Mouse (Mus musculus) intestine, postnatal 0 days (tissue): ENCODE results near the gene Gipr. TPM values are rescaled to one million over a fixed set of nuclear protein-coding genes. Genes with fewer than 3 reads are reported as not detected.

Experiments
- ATAC-seq: fragments of 200-750 bp; cut with Nextera tagmentation; 2 replicates; pipeline ENCODE4 v1.8.0; 2017; ENCODE audit warnings: mild to moderate bottlenecking, moderate TSS enrichment, moderate library complexity
- H3K27ac ChIP-seq: fragments of 300-500 bp; sonication (generic); 2 replicates; pipeline ENCODE4 v1.5.1; 2014; ENCODE audit warnings: mild to moderate bottlenecking, low read depth, low read length, moderate library complexity
- H3K27me3 ChIP-seq: fragments of 300-500 bp; sonication (generic); replicated peaks from 2 replicates; pipeline ENCODE4 v1.6.1; 2014; ENCODE audit warnings: low read length, mixed read lengths; ENCODE audit not compliant: control insufficient read depth, insufficient read depth
- H3K36me3 ChIP-seq: fragments of 300-500 bp; sonication (generic); 2 replicates; pipeline ENCODE4 v1.6.1; 2014; ENCODE audit warnings: mild to moderate bottlenecking, moderate library complexity; ENCODE audit not compliant: control insufficient read depth, insufficient read depth
- H3K4me1 ChIP-seq: fragments of 300-500 bp; sonication (generic); replicated peaks from 2 replicates; pipeline ENCODE4 v1.6.1; 2014; ENCODE audit warnings: antibody characterized with exemption, low read length, mixed read lengths; ENCODE audit not compliant: control insufficient read depth, insufficient read depth
- H3K4me2 ChIP-seq: fragments of 300-500 bp; sonication (generic); replicated peaks from 2 replicates; pipeline ENCODE4 v1.6.1; 2014; ENCODE audit warnings: low read depth, mild to moderate bottlenecking, moderate library complexity
- H3K4me3 ChIP-seq: fragments of 300-500 bp; sonication (generic); 2 replicates; pipeline ENCODE4 v1.5.1; 2014; ENCODE audit warnings: low read depth, low read length
- H3K9ac ChIP-seq: fragments of 300-500 bp; sonication (generic); 2 replicates; pipeline ENCODE4 v1.6.1; 2014; ENCODE audit warnings: mild to moderate bottlenecking, low read depth, low read length
- H3K9me3 ChIP-seq: fragments of 300-500 bp; sonication (generic); 2 replicates; pipeline ENCODE4 v1.6.1; 2016; ENCODE audit warnings: mixed run types; ENCODE audit not compliant: control insufficient read depth
- CTCF ChIP-seq: sonication (generic); IDR thresholded peaks from 2 replicates; pipeline ENCODE4 v1.5.1; 2016; ENCODE audit warnings: low read depth, mild to moderate bottlenecking, control low read depth, antibody characterized with exemption, moderate library complexity
- WGBS: fragments of 180-500 bp; shearing (Covaris S2); extraction: QIAGEN DNeasy Blood & Tissue Kit; methylation state at CpG from one replicate; pipeline ENCODE4 v1.1.7; 2014; 5-methylcytosine and 5-hydroxymethylcytosine counted together
- polyA plus RNA-seq: library from polyadenylated mRNA; unstranded; fragments of >200 nt; fragmentation: Nextera tagmentation; extraction: Ambion mirVana; gene quantifications from 2 replicates; pipeline ENCODE4 v1.2.1, GENCODE M21; 2015

Gipr gene
- polyA plus RNA-seq: 0.48 and 0.67 TPM in 2 replicates

DNA sequence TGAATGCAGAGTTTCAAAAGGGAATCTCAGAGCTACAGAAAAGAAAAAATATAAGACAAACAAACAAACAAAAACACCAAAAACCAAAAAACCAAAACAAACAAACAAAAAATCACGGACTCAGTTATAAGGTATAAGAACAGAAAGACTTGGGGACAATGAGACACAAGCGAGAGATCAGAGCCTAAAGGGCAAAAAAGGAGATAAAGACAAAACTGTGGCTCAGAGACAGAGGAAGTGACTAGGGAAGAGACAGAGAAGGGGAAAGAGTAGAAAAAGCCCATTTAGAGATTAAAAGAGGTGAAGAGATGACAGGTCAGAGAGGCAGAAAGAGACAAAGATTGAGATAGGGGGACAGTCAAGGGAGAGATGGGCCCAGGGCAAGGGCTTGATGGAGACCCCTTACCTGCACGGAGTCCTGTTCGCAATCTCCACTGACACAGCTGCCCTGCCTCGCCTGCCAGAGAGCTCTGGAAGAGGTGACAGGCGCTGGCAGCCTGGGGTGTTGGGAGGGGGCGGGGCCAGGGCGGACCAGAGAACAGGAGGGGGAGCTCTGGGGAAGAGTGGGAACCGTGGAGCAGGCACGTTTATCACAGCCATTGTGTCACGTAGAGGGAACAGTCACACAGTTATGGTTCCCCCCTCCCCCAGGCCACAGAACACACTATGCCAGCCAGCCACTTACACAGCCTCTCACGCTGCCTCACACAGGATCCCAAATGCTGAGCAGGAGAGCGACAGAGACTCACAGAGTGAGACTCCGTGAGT lies at the start of gene Gipr:
TSS of gene Gipr (minus strand) at position 472 of the 768 bp plus-strand sequence.
- WGBS: 9% methylated on average over 14 of the region's 14 CpGs
- H3K4me1 ChIP-seq: peaks cover 14% of the 10 kb centered on the region

DNA sequence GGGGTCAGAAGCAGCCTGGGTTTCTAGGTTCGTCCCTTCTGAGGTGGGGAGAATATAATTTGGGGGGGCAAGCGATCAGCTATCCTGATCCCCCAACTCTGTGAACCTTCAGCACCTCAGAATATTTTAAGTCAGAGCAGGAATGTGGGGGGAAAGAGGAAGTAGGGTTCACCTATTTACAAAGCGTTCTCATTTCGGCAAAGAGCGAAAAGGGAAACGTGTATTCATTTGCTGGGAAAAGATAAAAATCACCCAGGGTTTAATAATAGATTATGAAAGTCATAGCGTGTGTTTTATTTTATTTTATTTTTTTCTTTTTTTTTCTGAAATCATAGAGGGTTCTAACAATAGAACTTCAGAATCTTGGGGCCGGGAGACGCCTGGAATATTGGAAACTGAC lies 49.0 kb upstream of the Gipr start:
- no peak for ATAC-seq
- no peaks in the 10 kb centered on the region for H3K9me3 ChIP-seq
- H3K27me3 ChIP-seq: 0 out of 2 replicates have a peak, but pooled peaks cover 7% of the 10 kb centered on the region
- no peak overlapping the region for H3K27ac ChIP-seq
- 61% methylated on average over 9 of the region's 9 CpGs for WGBS
- H3K36me3 ChIP-seq: no peaks in the 10 kb centered on the region
- no peak overlapping the region; the same call in 1 of the 2 replicates for H3K9ac ChIP-seq
- no peak for TF ChIP-seq CTCF
- no peaks in the 10 kb centered on the region for H3K4me1 ChIP-seq
- no peak overlapping the region for H3K4me3 ChIP-seq
- no peak overlapping the region; the same call in 1 of the 2 replicates for H3K4me2 ChIP-seq

More for the DNA sequence above, at the start of gene Gipr:
- Histone ChIP-seq H3K9me3 (no peaks in the 10 kb centered on the region), H3K27ac (no peak within 1 kb of the TSS), H3K9ac (no peak within 1 kb of the TSS), H3K36me3 (no peaks in the 10 kb centered on the region), H3K4me2 (peak within 1 kb of the TSS; percentile 13; the same call in 1 of the 2 replicates), H3K27me3 (no peaks in the 10 kb centered on the region; the same call in 1 of the 2 replicates), H3K4me3 (no peak within 1 kb of the TSS)
- ATAC-seq: no peak
- TF ChIP-seq CTCF: no peak

GRCm38 (mm10) chr7:19214369-19214768 lies 48.4 kb upstream of the Gipr start:
- Histone ChIP-seq H3K27me3 (0 out of 2 replicates have a peak, but pooled peaks cover 7% of the 10 kb centered on the region), H3K4me2 (no peak overlapping the region; the same call in 1 of the 2 replicates), H3K27ac (no peak overlapping the region), H3K4me1 (no peaks in the 10 kb centered on the region), H3K9ac (no peak overlapping the region; the same call in 1 of the 2 replicates), H3K4me3 (no peak overlapping the region), H3K9me3 (no peaks in the 10 kb centered on the region), H3K36me3 (no peaks in the 10 kb centered on the region)
- 70% methylated on average over 7 of the region's 7 CpGs for WGBS
- no peak for ATAC-seq
- TF ChIP-seq CTCF: no peak

DNA sequence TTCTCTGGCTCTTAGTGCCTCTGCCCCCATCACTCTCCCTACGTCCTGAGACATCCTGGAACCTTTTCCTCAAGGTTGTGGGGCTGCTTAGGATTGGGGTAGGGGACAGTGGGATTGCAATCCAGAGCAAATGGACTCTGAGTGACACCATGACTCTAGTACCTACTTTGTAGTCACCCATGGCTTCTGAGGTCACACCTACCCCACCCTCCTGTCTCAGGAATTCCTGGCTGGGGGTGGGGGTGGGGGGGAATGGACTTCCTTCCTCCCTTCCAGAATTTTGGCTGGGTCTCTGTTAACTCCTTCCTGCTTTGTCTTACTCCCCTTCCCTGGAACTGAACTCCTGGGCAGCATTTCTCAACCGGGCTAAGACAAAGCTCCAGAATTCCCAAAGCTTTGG lies 47.5 kb upstream of the Gipr start:
- no peak for TF ChIP-seq CTCF
- Histone ChIP-seq H3K9me3 (no peaks in the 10 kb centered on the region), H3K27me3 (0 out of 2 replicates have a peak, but pooled peaks cover 7% of the 10 kb centered on the region), H3K4me1 (no peaks in the 10 kb centered on the region), H3K9ac (no peak overlapping the region), H3K36me3 (no peaks in the 10 kb centered on the region), H3K4me2 (0 out of 2 replicates have a peak overlapping the region, but pooled peaks have one; percentile 81), H3K4me3 (no peak overlapping the region), H3K27ac (no peak overlapping the region)
- no peak for ATAC-seq
- WGBS: 74% methylated on average over 2 of the region's 2 CpGs

DNA sequence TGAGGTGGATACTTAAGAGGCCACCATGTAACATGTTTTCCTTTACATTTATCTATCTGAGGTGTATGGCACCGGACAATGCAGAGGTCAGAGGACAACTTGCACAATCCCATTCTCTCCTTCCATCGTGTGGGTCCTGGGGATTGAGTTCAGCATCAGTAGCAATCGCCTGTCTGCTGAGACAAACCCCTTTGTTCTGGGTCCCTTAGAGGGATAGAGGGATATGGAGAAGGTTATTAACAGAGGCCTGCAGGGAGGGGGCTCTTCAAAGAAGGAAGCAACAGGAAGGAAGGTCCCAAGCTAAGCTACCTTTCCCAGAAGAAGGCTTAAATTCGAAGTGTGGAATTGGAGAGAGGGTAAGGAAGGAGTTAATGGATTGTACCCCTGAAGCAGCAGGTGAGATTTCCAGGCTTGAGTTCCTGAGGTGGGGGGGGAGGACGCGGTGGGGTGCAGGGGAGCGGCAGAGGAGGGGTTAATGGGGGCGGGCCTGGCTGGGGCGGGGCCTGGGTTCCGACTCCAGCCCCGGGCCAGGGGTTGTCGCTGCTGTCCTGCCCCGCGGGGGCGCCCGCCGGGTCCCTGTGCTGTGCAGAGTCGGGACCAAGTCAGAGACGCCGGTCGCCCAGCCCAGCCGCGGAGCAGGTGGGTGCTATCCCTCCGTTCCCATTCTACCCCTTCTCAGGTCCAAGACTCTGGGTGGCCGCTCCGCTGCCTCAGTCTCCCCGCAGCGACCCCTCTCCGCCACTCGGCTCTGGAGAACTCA lies 46.2 kb upstream of the Gipr start, which contains the start of gene Gpr4:
TSS of gene Gpr4 (plus strand) at position 543 of the 760 bp plus-strand sequence.
- no peaks in the 10 kb centered on the region for H3K4me1 ChIP-seq
- 2% methylated on average over 27 of the region's 30 CpGs for WGBS
- H3K27me3 ChIP-seq: 0 out of 2 replicates have a peak, but pooled peaks cover 7% of the 10 kb centered on the region
- no peak within 1 kb of the TSS for H3K9ac ChIP-seq
- no peak within 1 kb of the TSS for H3K27ac ChIP-seq
- H3K4me3 ChIP-seq: peak within 1 kb of the TSS; percentile 44
- H3K4me2 ChIP-seq: peak within 1 kb of the TSS; percentile 81
- peak; percentile 43 for TF ChIP-seq CTCF
- no peak for ATAC-seq
- H3K9me3 ChIP-seq: no peaks in the 10 kb centered on the region
- H3K36me3 ChIP-seq: no peaks in the 10 kb centered on the region
